Mouse (Mus musculus): Measurements from ENCODE around the gene Pglyrp1.
A peak's percentile ranks its signal among the peaks of the same experiment; 100 is the strongest.

Gene Pglyrp1

GRCm38 (mm10) chr7:18884745-18885422 is 13.8 kb downstream of the Pglyrp1 start:
- no peak for DNase-seq (ENCODE audit: low read depth, low spot score)

- DNase-seq (ENCODE audit: low read depth, low spot score), result no peak
Observed at GRCm38 (mm10) chr7:18886963-18887362, 15.8 kb downstream of the Pglyrp1 start.

DNA sequence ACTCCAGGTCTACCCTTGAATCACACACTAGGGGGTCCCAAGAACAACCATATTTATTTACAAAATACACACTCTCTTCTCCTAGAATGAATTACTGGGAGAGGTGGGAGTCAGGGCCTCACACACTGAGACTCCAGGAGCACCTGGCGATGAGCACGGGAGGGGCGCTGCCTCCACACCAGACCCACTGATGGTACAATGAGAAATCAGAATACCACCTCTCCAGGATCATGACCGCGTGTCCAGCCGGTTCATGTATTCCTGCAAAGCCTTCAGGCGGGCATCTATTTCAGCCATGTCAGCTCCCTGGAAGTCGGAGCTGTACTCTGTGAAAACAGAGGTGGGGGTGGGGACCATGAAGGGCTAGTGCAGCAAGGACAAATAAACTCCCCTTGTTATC is 19.7 kb downstream of the Pglyrp1 start:
- DNase-seq (ENCODE audit: low read depth, low spot score), result no peak

DNA sequence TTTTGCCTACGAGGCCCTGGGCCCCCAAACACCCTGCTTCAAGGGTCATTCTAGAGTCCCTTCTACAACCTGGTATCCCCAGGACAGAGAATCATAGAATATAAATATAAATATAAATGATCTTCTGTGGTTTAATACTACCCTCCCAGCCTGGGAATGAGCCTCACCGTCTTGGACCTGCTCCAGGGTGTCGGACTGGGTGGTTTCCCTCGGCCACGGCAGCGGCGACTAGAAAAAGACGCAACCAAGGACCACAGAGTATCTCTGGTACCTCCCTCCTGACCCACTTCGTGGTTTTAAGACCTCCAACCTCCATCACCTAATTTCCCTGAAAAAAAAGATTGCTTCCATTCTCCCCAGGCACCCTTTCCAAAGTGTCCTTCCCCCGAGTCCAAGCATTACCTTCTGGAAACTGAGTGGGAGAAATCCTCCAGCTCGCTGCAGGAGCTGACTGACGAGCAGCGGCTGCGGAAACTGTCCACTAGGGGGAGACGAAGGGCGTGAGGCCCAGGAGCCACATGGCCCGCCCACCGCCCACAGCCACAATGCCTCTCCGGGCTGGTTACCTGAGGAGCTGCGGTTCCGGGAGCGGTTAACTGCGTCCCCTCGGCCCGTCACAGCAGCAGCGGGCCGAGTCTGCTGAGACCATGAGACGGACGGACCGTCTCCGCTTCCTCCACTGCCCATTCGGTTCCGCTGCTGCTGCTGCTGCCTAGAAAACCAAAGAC is 20.9 kb downstream of the Pglyrp1 start:
- peak; percentile 85 for DNase-seq (ENCODE audit: low read depth, low spot score)

DNA sequence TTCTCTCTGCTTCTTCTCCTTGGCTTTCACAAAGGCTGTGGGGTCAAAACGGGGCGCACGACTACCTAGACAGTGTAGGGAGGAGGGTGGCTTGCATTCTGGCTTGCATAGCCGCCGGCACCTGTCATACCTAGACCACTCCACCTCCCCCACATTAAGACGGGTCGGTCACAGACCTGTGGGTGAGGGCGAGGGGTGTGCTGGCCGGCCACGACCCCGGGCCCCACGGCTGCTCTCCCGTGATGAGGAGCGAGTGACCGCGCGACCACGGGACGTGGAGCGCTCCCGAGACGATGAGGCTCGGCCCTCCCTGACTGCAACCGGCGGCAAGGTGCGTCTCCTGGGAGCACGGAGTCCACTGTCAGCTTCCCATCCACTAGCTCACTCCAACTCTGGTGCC is 21.9 kb downstream of the Pglyrp1 start:
- DNase-seq (ENCODE audit: low read depth, low spot score), result no peak

GRCm38 (mm10) chr7:18893651-18894430 is 22.7 kb downstream of the Pglyrp1 start:
- DNase-seq (ENCODE audit: low read depth, low spot score), result peak; percentile 57

GRCm38 (mm10) chr7:18896536-18896935 is 25.4 kb downstream of the Pglyrp1 start:
- no peak for DNase-seq (ENCODE audit: low read depth, low spot score)

DNA sequence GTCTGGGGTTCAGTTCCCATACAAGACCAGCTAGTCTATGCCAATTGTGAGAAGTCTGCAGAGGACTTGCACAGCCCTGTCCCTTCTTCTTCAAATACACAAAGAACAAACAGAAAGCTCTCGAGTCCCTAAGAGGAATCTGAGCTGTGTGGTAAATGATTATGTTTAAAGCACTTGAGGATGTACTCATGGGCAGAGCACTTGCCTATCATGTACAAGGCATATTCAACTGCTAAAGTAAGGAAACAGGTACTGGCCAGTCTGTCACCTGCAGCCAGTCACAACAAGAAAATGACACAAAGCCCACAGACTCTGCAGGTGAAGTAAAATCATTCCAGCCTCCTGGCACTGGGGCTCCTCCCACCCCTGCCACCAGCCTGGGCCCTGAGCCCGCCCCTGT is 29.4 kb downstream of the Pglyrp1 start:
- DNase-seq (ENCODE audit: low read depth, low spot score), result no peak

DNA sequence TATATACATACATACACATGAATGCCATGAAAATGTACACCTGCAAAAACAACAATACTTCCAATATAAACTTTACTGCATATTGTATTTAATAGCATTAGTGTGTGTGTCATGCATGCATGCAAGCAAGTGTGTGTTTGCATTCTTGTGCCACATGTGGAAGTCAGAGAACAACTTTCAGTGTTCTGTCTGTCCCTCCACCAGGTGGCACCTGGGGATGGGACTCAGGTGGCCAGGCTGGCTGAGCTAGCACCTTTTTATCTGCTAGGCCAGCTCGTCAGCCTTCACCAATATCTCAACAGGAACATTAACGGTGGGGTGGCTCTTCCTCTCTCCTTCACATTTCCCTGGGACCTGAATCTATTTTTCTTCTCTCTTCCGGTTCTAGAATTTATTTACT is 31.4 kb downstream of the Pglyrp1 start:
- DNase-seq (ENCODE audit: low read depth, low spot score), result no peak

DNA sequence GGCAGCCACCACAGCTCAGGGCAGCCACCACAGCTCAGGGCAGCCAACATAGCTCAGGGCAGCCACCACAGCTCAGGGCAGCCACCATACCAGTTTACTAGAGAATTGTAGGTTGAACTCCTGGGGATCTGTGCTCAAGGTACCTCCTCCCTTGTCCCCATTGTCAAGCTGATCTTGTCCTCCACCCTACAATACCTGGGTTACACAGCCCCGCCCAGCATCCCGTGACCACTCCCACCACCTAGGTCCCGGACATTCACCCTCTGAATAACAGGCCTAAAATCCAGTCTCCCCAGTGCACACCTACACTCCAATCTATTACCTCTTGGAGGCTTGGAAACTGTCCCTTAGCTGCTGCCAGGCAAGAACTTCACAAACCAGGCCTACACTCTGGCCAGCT is 33.8 kb downstream of the Pglyrp1 start:
- DNase-seq (ENCODE audit: low read depth, low spot score), result no peak

DNA sequence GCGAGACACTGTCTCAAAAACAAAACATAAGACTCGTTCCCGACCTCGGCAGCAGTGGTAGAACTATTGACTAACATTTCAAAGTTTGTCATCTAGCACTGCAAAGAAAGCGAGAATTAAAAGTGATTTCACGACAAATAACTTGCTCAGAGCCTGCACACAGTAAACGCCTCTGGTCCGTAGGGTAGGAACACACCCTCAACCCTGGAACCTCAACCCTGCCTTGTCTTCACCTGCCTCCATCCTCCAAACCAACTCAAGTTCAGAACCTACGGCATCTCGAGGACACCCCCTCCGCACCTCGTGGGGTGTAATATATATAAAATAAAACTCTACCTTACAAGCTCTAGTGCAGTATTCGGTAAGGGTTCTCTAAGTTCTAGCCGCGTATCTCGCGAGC is 38.7 kb downstream of the Pglyrp1 start:
- DNase-seq (ENCODE audit: low read depth, low spot score), result no peak

DNA sequence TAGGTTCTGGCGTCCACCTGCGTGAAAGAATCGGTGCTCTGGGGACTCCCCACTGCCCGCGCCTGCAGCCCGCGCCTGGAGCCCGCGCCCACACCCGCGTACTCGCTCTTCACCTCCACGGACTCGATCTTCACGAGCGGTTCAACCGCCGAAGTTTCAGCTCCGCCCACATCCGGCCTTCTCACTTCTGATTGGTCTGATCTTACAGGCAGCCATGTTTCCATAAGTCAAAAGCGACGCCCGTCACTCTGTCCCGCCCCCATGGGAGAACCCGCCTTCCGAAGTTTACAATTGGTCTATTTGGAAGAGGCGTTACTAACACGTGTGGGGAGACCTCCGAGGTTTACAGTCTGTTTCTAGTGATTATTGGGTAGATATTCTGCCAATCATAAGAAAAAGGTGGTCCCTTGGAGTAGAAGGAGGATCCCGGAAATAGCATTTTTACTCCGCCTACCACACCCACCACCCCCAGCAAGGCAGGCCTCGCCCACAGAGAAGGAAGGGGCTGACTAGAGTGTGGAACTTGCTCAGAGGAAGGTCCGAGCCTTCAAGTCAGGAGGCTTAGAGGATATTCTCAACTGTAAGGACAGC is 39.2 kb downstream of the Pglyrp1 start, which contains the start of gene Ccdc61:
Gene Ccdc61 (minus strand): TSS at position 175 of the 591 bp plus-strand sequence.
- DNase-seq (ENCODE audit: low read depth, low spot score), result peak; percentile 99

DNA sequence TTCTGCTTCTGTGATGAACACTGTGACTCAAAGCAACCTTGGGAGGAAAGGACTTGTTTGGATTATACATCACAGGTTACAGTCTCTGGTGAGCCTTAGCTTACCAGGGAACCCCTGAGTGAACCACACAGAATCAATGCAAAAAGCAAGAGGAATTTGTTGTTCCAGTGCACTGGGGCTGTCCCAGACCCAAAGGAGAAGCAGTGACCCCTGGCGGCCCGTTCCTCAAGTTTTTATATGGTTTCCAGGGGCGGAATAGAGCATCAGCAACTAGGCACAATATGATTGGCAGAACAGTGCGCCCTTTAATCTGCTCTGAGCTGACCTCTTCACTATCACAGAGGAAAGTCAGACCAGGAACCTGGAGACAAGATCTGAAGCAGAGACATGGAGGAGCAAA is 45.1 kb downstream of the Pglyrp1 start:
- no peak for DNase-seq (ENCODE audit: low read depth, low spot score)

DNA sequence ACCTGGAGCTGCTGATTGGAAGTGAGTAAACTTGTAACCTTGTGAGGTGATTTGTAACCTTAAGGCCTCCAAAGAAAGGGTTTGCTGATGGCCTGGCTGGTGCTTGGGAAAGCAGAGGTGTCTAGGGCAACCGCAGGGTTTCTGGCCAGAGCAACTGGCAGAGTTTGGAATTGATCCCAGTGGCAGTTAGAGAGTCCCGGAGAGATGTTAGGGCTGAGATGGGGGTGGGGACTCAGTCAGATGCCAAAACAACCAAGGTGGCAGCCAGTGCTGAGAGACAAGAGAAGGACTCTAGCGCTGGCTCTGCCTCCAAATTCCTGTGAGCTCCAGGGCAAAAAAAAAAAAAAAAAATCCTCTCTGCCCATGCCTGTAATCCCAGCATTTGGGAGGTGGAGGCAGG is 46.8 kb downstream of the Pglyrp1 start:
- DNase-seq (ENCODE audit: low read depth, low spot score), result no peak

DNA sequence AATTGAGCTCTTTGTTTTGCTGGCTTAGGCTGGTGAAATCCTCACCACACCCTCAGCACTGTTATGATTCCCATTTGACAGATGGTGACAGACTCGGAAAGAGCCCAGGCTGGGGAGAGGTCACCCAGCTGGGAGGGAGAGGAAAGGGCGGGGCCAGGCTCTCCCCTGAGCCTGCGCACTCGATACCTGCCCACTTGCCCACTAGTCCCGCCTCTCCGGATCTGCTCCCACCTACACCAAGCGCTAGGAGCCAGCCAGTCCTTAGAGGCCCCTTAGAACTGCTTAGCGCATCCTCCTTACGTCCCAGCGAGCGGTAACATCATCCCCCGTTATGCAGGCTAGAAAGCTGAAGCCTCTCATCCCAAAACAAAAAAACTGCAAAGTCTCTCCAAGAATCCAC is 49.9 kb downstream of the Pglyrp1 start:
- DNase-seq (ENCODE audit: low read depth, low spot score), result peak; percentile 17

DNA sequence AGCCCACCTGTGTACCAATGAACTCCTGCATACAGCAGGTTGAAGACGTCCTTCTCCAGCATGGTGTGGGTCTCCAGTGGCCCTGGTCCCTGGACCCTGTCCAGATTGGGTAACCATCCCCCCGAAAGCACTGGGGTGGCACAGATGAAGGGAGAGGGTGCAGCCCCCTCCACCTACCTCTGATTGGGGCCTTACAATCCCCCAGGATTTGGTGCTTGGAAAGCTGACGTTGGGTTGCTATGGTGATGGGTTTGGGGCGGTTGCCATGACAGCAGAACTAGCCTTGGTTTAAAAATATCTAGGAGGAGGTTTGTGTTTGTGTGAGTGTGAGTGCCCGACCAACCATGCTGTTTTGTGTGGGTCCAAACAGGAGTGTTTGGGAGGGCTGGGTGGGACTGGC is 51.7 kb downstream of the Pglyrp1 start:
- DNase-seq (ENCODE audit: low read depth, low spot score), result no peak

DNA sequence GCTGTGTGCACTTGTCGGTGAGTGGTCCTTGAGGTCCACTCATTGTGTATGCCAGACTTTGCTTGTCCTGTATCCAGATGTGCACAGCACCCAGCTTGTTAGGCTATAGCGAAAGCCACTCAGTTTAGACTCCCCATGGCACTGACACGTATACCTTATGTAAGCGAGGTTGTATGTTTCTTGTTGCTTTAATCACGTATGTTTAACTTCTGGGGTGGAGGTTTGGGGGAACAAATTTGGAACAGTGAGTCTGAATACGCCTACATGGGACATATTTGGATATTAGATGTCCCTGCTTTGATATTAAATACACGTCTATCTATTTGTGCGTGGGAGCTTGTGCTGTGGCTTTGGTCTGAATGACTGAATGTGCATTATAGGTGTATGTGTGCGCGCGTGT is 52.1 kb downstream of the Pglyrp1 start:
- no peak for DNase-seq (ENCODE audit: low read depth, low spot score)

GRCm38 (mm10) chr7:18923711-18924191 is 52.6 kb downstream of the Pglyrp1 start:
- no peak for DNase-seq (ENCODE audit: low read depth, low spot score)

DNA sequence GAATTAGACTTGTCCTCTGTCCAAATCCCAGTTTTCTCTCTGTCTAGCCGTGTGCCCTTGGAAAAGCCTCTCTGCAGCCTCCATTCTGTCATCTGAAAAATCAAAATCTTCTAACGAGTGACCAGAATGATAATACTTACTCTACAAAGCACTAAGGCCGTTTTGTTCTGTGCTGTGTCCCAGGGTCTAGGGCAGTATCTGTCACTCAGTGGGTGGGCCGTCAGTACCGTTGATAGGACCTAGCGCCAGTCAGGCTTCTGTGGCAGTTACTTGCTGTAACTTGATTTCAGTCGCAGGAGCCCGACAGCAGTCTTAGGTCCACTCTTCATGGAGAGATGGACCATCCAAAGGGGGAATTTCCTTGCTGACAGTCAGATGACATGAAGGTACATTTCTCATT is 53.2 kb downstream of the Pglyrp1 start:
- DNase-seq (ENCODE audit: low read depth, low spot score), result no peak

DNA sequence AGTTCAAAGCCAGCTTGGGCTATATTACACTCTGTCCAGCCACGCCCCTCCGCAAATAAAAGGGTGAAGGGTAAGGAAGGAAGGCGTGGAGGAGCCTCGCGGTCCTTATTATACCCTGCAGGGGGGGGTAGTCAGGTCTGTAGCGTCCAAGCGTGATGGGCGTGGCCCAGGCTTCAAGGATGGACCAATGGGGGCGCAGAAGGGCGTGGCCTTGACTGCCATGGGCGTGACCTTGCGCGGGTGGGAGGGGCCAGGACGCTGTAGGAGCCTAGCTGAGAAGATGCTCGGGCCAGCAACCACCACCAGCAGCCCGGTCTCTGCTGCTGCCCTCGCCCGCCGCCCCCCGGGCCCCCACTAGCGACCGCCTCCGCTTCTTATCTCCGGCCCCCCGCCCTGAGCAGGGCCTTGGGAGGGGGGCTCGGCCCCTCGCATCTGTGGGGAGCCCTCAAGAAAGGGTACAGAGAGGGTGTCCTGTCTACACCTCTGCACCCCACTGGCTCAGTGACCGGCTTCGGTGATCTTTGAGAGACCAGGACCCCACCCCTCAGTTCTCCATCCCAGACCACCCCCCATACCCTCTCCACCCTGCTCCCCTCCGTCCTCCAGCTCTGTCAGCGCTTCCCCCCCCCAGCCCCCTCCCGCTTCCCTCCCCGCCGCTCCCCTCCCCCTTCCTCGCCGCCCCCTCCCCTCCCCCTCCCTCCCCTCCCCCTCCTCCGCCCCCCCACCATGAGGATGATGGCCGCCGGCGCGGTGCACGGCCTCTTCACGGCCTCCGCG is 54.2 kb downstream of the Pglyrp1 start, which contains the start of gene Nova2:
Gene Nova2 (plus strand): TSS at position 727 of the 777 bp plus-strand sequence.
- DNase-seq (ENCODE audit: low read depth, low spot score), result peak; percentile 80
